ENCODE assay signal across 9 mouse cellular contexts in the genomic region with DNA sequence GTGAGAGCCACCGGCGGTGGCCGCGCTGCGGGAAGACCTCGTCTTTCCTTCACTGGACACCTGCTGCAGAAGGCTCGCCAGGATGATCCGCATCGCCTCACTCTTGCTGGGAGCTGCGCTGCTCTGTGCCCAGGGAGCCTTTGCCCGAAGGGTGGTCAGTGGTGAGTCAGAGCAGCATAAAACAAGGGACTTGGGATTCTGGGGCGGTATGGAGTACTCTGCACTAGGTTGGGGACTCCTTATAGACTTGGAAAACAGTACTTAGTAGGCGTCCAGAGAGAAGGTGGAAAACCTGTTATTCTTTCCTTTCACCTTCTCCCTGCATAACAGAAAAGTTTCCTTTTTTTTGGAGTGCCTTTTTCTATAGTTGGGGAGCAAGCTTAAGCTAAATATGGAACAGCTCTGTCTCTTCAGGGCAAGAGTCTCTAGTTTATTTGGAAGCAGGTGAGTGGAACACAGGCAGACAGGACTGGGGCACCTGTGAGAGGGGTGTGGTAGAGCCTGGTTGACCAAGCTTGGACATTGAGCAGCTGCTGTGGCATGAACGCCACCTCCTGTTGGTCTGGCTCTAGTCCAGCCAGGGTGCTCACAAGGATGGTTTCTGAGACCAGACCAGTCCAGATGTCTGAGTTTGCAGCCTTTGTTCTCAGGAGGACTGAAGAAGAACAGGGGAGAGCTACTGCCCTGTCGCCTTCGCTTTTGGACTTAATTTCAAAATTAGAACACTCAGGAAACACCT. TPM values are rescaled to one million over a fixed set of nuclear protein-coding genes. Genes with fewer than 3 reads are reported as not detected.
A peak's percentile ranks its signal among the peaks of the same experiment; 100 is the strongest.
DNase-seq lines count a peak whose midpoint lies in the region; ATAC-seq and TF ChIP-seq lines count a peak whose summit lies in the region.
"Had no signal": no experiment of that assay in that cellular context is flagged by ENCODE, and none has a peak within 500 bp of the region (broad histone marks: within the 10 kb centered on the region; RNA-seq: fewer than 3 reads in every experiment).

No protein-coding gene starts in this region.

- no peak for TF ChIP-seq CTCF in brain, embryonic 14.5 days (IDR thresholded peaks at IDR 0.05; ENCODE audit: borderline replicate concordance, extremely low read depth, insufficient read depth, insufficient read length)
- TF ChIP-seq CTCF in lung, adult 2 months (IDR thresholded peaks at IDR 0.05; ENCODE audit: insufficient read depth, low read length) = no peak

- DNase-seq in heart, adult 18-20 months = no peak
- DNase-seq in brain, embryonic 14.5 days (ENCODE audit: low read depth) = peak; percentile 32
- peak; percentile 4 for DNase-seq in hindbrain, embryonic 11.5 days (ENCODE audit: low spot score)
- DNase-seq in right cerebral cortex, postnatal 25 days = no peak
- DNase-seq in yolk sac, embryonic 10.5 days (ENCODE audit: low spot score) = no peak
- DNase-seq in lung, adult 2 months = no peak

- H3K4me2 ChIP-seq in heart, embryonic 11.5 days = peak overlapping the region; percentile 94
- H3K4me2 ChIP-seq in hindbrain, embryonic 11.5 days (replicated peaks; ENCODE audit: low read depth, low read length) = peak overlapping the region; percentile 85
- peak overlapping the region; percentile 95 for H3K4me2 ChIP-seq in midbrain, embryonic 12.5 days (replicated peaks)

- H3K4me3 ChIP-seq in heart, embryonic 11.5 days (ENCODE audit: low read depth, low read length) = peak overlapping the region; percentile 53
- H3K4me3 ChIP-seq in hindbrain, embryonic 11.5 days (ENCODE audit: low read depth, low read length) = peak overlapping the region; percentile 42
- peak overlapping the region; percentile 46 for H3K4me3 ChIP-seq in midbrain, embryonic 12.5 days
- no peak overlapping the region for H3K4me3 ChIP-seq in lung, adult 2 months (replicated peaks; ENCODE audit: extremely low read depth, low read depth, low read length)

- H3K27ac ChIP-seq in heart, embryonic 11.5 days (ENCODE audit: low read depth, low read length) = no peak overlapping the region
- no peak overlapping the region for H3K27ac ChIP-seq in hindbrain, embryonic 11.5 days (ENCODE audit: low read depth, low read length)
- H3K27ac ChIP-seq in midbrain, embryonic 12.5 days (replicated peaks) = no peak overlapping the region

- no peaks in the 10 kb centered on the region for H3K36me3 ChIP-seq in heart, embryonic 11.5 days (ENCODE audit: control insufficient read depth, insufficient read depth, low read length)
- H3K36me3 ChIP-seq in hindbrain, embryonic 11.5 days (ENCODE audit: control insufficient read depth, insufficient read depth, low read length) = no peaks in the 10 kb centered on the region
- no peaks in the 10 kb centered on the region for H3K36me3 ChIP-seq in midbrain, embryonic 12.5 days

- ATAC-seq in heart, embryonic 11.5 days (replicated peaks; ENCODE audit: insufficient number of reproducible peaks, low FRiP score, low TSS enrichment) = no peak
- no peak; the same call in 1 of the 2 replicates for ATAC-seq in hindbrain, embryonic 11.5 days (ENCODE audit: low FRiP score)
- peak; percentile 69 for ATAC-seq in midbrain, embryonic 12.5 days (ENCODE audit: low FRiP score, low read depth)

- 10% methylated on average over 16 of the region's 16 CpGs for WGBS in heart, embryonic 11.5 days (ENCODE audit: insufficient replicate concordance)
- WGBS in hindbrain, embryonic 11.5 days = 11% methylated on average over 16 of the region's 16 CpGs
- WGBS in midbrain, embryonic 12.5 days = 12% methylated on average over 16 of the region's 16 CpGs
- 12% methylated on average over 16 of the region's 16 CpGs for WGBS in lung, adult 2 months

- peak overlapping the region; percentile 60 for H3K9ac ChIP-seq in heart, embryonic 11.5 days (ENCODE audit: low read depth, low read length)
- peak overlapping the region; percentile 35; the same call in 1 of the 2 replicates for H3K9ac ChIP-seq in hindbrain, embryonic 11.5 days (ENCODE audit: low read depth, low read length)
- peak overlapping the region; percentile 60 for H3K9ac ChIP-seq in midbrain, embryonic 12.5 days (replicated peaks)

- H3K27me3 ChIP-seq in heart, embryonic 11.5 days (ENCODE audit: control insufficient read depth, insufficient read depth, low read length) = peaks cover 12% of the 10 kb centered on the region; the same call in 1 of the 2 replicates
- no peaks in the 10 kb centered on the region for H3K27me3 ChIP-seq in hindbrain, embryonic 11.5 days (ENCODE audit: control insufficient read depth, insufficient read depth, low read length)
- H3K27me3 ChIP-seq in midbrain, embryonic 12.5 days = peaks cover 9% of the 10 kb centered on the region

- TF ChIP-seq POLR2A in brain, embryonic 14.5 days (IDR thresholded peaks at IDR 0.05; ENCODE audit: borderline replicate concordance, extremely low read depth, insufficient read depth, insufficient read length, poor library complexity, severe bottlenecking) = no peak
- no peak for TF ChIP-seq POLR2A in lung, adult 2 months (IDR thresholded peaks at IDR 0.05; ENCODE audit: borderline replicate concordance, extremely low read depth, low read depth, low read length)

- no peaks in the 10 kb centered on the region for H3K9me3 ChIP-seq in heart, embryonic 11.5 days (replicated peaks; ENCODE audit: control insufficient read depth, low read length)
- no peaks in the 10 kb centered on the region for H3K9me3 ChIP-seq in hindbrain, embryonic 11.5 days (ENCODE audit: control insufficient read depth, low read length)
- H3K9me3 ChIP-seq in midbrain, embryonic 12.5 days = no peaks in the 10 kb centered on the region

- H3K4me1 ChIP-seq in heart, embryonic 11.5 days (ENCODE audit: control insufficient read depth, insufficient read depth, low read length) = 0 out of 2 replicates have a peak, but pooled peaks cover 7% of the 10 kb centered on the region
- no peaks in the 10 kb centered on the region; the same call in 1 of the 2 replicates for H3K4me1 ChIP-seq in hindbrain, embryonic 11.5 days (replicated peaks; ENCODE audit: control insufficient read depth, insufficient read depth, low read length)
- peaks cover 13% of the 10 kb centered on the region; the same call in 1 of the 2 replicates for H3K4me1 ChIP-seq in midbrain, embryonic 12.5 days
- H3K4me1 ChIP-seq in lung, adult 2 months (ENCODE audit: control insufficient read depth, insufficient read depth, low read length) = no peaks in the 10 kb centered on the region

RNA-seq across cellular contexts. Expression of gene Chodl, which starts 0.7 kb away (rescaled TPM):
- polyA plus RNA-seq in heart, embryonic 11.5 days (2014; fragmentation: Nextera tagmentation; extraction: Ambion mirVana) = 0.25 and 0.52 TPM in 2 replicates
- total RNA-seq in heart, adult 18-20 months (2021) = under 1 TPM in 1 of 2 experiments, not detected in 1; 0.57 TPM
- polyA plus RNA-seq in brain, embryonic 14.5 days (2012; rRNA removed) = 4.4 and 6.4 TPM in 2 replicates
- 2.5 and 2.9 TPM in 2 replicates for polyA plus RNA-seq in hindbrain, embryonic 11.5 days (2014; fragmentation: Nextera tagmentation; extraction: Ambion mirVana)
- polyA plus RNA-seq in midbrain, embryonic 12.5 days (2016; fragmentation: Nextera tagmentation; extraction: Ambion mirVana) = 1.1 and 1.5 TPM in 2 replicates
- 0.17 TPM in 1 of 2 replicates, not detected in the other for polyA plus RNA-seq in lung, adult 2 months (2012; rRNA removed)
- total RNA-seq: MEL had no signal

Comparison
In these comparisons a context has a peak if more than half of its experiments do, and no peak if none do; other contexts are left out.
1. DNase-seq: peak in brain, embryonic 14.5 days (single experiment) and hindbrain, embryonic 11.5 days (single experiment); none in heart, adult 18-20 months (0 of 2), right cerebral cortex, postnatal 25 days (single experiment), yolk sac, embryonic 10.5 days (single experiment) and lung, adult 2 months (single experiment).
2. Peak in every context shown above with its lines, with median percentiles within 50 percentile points of each other: H3K4me2 ChIP-seq and H3K9ac ChIP-seq.